8 mouse cellular contexts compared by ENCODE assay signal in the genomic region with DNA sequence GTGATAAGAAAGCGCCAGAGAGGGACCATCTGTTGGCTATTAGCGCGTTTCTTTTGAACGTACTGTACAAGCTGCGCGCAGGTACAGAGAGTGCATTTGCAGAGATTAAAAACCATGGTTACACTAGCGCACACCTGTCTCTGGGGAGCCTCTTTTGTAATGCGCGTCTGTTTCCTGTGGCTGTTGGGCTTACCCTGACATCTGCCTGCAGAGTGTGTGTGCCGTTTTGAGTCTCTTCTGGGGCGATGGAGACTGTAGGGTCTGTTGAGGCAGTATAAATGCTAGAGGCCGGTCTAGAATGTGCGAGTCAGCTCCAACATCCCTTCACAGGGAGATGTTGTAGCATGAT. TPM values are rescaled to one million over a fixed set of nuclear protein-coding genes. Genes with fewer than 3 reads are reported as not detected.
DNase-seq lines count a peak whose midpoint lies in the region; ATAC-seq lines count a peak whose summit lies in the region.

No protein-coding gene starts in this region.

- H3K4me3 ChIP-seq in forebrain, embryonic 16.5 days (replicated peaks; ENCODE audit: low read length), result no peak overlapping the region
- no peak overlapping the region for H3K4me3 ChIP-seq in limb, embryonic 13.5 days
- no peak overlapping the region for H3K4me3 ChIP-seq in stomach, embryonic 16.5 days (replicated peaks; ENCODE audit: low read length)
- H3K4me3 ChIP-seq in liver, embryonic 12.5 days, result no peak overlapping the region

- DNase-seq in heart, adult 9 months (ENCODE audit: low spot score in 2 of 2), result peak; percentile 27
- DNase-seq in heart, postnatal 25 days (ENCODE audit: low spot score), result no peak
- peak; percentile 50 for DNase-seq in ES-CJ7 (ENCODE audit: low read depth, low spot score)
- no peak for DNase-seq in urinary bladder, postnatal 10 days (ENCODE audit: low spot score)

- 0 out of 2 replicates have a peak, but pooled peaks cover 3% of the 10 kb centered on the region for H3K4me1 ChIP-seq in forebrain, embryonic 16.5 days (replicated peaks; ENCODE audit: control insufficient read depth, insufficient read depth, low read length)
- peaks cover 17% of the 10 kb centered on the region for H3K4me1 ChIP-seq in limb, embryonic 13.5 days
- H3K4me1 ChIP-seq in stomach, embryonic 16.5 days (ENCODE audit: control insufficient read depth, insufficient read depth, low read length), result no peaks in the 10 kb centered on the region
- H3K4me1 ChIP-seq in liver, embryonic 12.5 days, result no peaks in the 10 kb centered on the region

- ATAC-seq in forebrain, embryonic 16.5 days, result peak; percentile 78
- peak; percentile 80 for ATAC-seq in limb, embryonic 13.5 days (ENCODE audit: low FRiP score, low read depth)
- ATAC-seq in stomach, embryonic 16.5 days (ENCODE audit: insufficient read depth, low FRiP score), result peak; percentile 29; the same call in 1 of the 2 replicates
- ATAC-seq in liver, embryonic 12.5 days, result no peak

- no peaks in the 10 kb centered on the region for H3K9me3 ChIP-seq in forebrain, embryonic 16.5 days (ENCODE audit: control insufficient read depth, low read length)
- H3K9me3 ChIP-seq in limb, embryonic 13.5 days, result no peaks in the 10 kb centered on the region
- no peaks in the 10 kb centered on the region for H3K9me3 ChIP-seq in stomach, embryonic 16.5 days (replicated peaks; ENCODE audit: control insufficient read depth, low read length)
- no peaks in the 10 kb centered on the region for H3K9me3 ChIP-seq in liver, embryonic 12.5 days (replicated peaks)

- no peaks in the 10 kb centered on the region for H3K36me3 ChIP-seq in forebrain, embryonic 16.5 days (ENCODE audit: control insufficient read depth, insufficient read depth)
- H3K36me3 ChIP-seq in limb, embryonic 13.5 days, result no peaks in the 10 kb centered on the region
- no peaks in the 10 kb centered on the region for H3K36me3 ChIP-seq in stomach, embryonic 16.5 days (ENCODE audit: control insufficient read depth, insufficient read depth, low read length)
- H3K36me3 ChIP-seq in liver, embryonic 12.5 days, result no peaks in the 10 kb centered on the region

- no peak overlapping the region for H3K27ac ChIP-seq in forebrain, embryonic 16.5 days (ENCODE audit: low read length)
- no peak overlapping the region for H3K27ac ChIP-seq in limb, embryonic 13.5 days
- H3K27ac ChIP-seq in stomach, embryonic 16.5 days (ENCODE audit: low read length), result no peak overlapping the region
- no peak overlapping the region for H3K27ac ChIP-seq in liver, embryonic 12.5 days

- no peaks in the 10 kb centered on the region for H3K27me3 ChIP-seq in forebrain, embryonic 16.5 days (replicated peaks; ENCODE audit: control insufficient read depth, insufficient read depth, low read length)
- no peaks in the 10 kb centered on the region; the same call in 1 of the 2 replicates for H3K27me3 ChIP-seq in limb, embryonic 13.5 days
- no peaks in the 10 kb centered on the region for H3K27me3 ChIP-seq in stomach, embryonic 16.5 days (ENCODE audit: control insufficient read depth, insufficient read depth, low read length)
- H3K27me3 ChIP-seq in liver, embryonic 12.5 days (replicated peaks), result no peaks in the 10 kb centered on the region; the same call in 1 of the 2 replicates

- H3K9ac ChIP-seq in forebrain, embryonic 16.5 days (replicated peaks; ENCODE audit: low read depth, low read length), result no peak overlapping the region
- no peak overlapping the region for H3K9ac ChIP-seq in limb, embryonic 13.5 days
- H3K9ac ChIP-seq in stomach, embryonic 16.5 days (ENCODE audit: low read length), result no peak overlapping the region
- H3K9ac ChIP-seq in liver, embryonic 12.5 days, result no peak overlapping the region

- intact Hi-C loops in heart, postnatal 25 days (cut with DNase I), result no loop called here

- WGBS in forebrain, embryonic 16.5 days, result 48% methylated on average over 13 of the region's 13 CpGs
- WGBS in limb, embryonic 13.5 days, result 22% methylated on average over 13 of the region's 13 CpGs
- 32% methylated on average over 13 of the region's 13 CpGs for WGBS in stomach, embryonic 16.5 days
- 66% methylated on average over 13 of the region's 13 CpGs for WGBS in liver, embryonic 12.5 days (ENCODE audit: insufficient replicate concordance)

- 0 out of 2 replicates have a peak overlapping the region, but pooled peaks have one; percentile 11 for H3K4me2 ChIP-seq in forebrain, embryonic 16.5 days (ENCODE audit: low read length)
- peak overlapping the region; percentile 43 for H3K4me2 ChIP-seq in limb, embryonic 13.5 days (replicated peaks)
- H3K4me2 ChIP-seq in stomach, embryonic 16.5 days (ENCODE audit: low read depth, low read length), result peak overlapping the region; percentile 30; the same call in 1 of the 2 replicates
- H3K4me2 ChIP-seq in liver, embryonic 12.5 days, result no peak overlapping the region

RNA-seq across cellular contexts. Expression of gene Mdm1, which starts 19.7 kb away (rescaled TPM):
- 1 to 10 TPM; 2.4 to 3.9 TPM for total RNA-seq in heart, postnatal 25 days (2021)
- 32.7 and 36.8 TPM in 2 replicates for polyA plus RNA-seq in forebrain, embryonic 16.5 days (2015; fragmentation: Nextera tagmentation; extraction: Ambion mirVana)
- polyA plus RNA-seq in limb, embryonic 13.5 days (2015; fragmentation: Nextera tagmentation; extraction: Ambion mirVana), result 37.6 and 38.9 TPM in 2 replicates
- polyA plus RNA-seq in stomach, embryonic 16.5 days (2015; fragmentation: Nextera tagmentation; extraction: Ambion mirVana), result 15.2 and 17.9 TPM in 2 replicates
- 17.9 and 19.6 TPM in 2 replicates for polyA plus RNA-seq in liver, embryonic 12.5 days (2016; fragmentation: Nextera tagmentation; extraction: Ambion mirVana)

Comparison
In these comparisons a context has a peak if more than half of its experiments do, and no peak if none do; other contexts are left out.
1. DNase-seq: peak in heart, adult 9 months (2 of 2) and ES-CJ7 (single experiment); none in heart, postnatal 25 days (single experiment) and urinary bladder, postnatal 10 days (single experiment).